Mouse (Mus musculus) hindbrain, embryonic 10.5 days (tissue): ENCODE measurements at regions not wholly inside any gene's neighbourhood (a gene's known extent, or its start where the extent isn't known, plus 50 kb on each side); places are given as distances from the start of the nearest gene placed in this dataset.

Experiments used
- DNase-seq: peaks from one replicate; pipeline ENCODE4 v3.0.0-alpha.2; 2017; ENCODE audit warnings: low spot score
- H3K27ac ChIP-seq: fragments of 300-500 bp; sonication (generic); 2 replicates; pipeline ENCODE4 v1.5.1; 2016; ENCODE audit warnings: mild to moderate bottlenecking, moderate library complexity
- H3K27me3 ChIP-seq: fragments of 300-500 bp; sonication (generic); 2 replicates; pipeline ENCODE4 v1.6.1; 2016; ENCODE audit warnings: mild to moderate bottlenecking; ENCODE audit not compliant: poor library complexity, insufficient read depth, severe bottlenecking
- H3K36me3 ChIP-seq: fragments of 300-500 bp; sonication (generic); 2 replicates; pipeline ENCODE4 v1.6.1; 2016; ENCODE audit warnings: mild to moderate bottlenecking, moderate library complexity
- H3K4me1 ChIP-seq: fragments of 300-500 bp; sonication (generic); replicated peaks from 2 replicates; pipeline ENCODE4 v1.6.1; 2016; ENCODE audit warnings: mild to moderate bottlenecking
- H3K4me3 ChIP-seq: fragments of 300-500 bp; sonication (generic); 2 replicates; pipeline ENCODE4 v1.5.1; 2016; ENCODE audit warnings: mild to moderate bottlenecking, moderate library complexity
- H3K9me3 ChIP-seq: fragments of 300-500 bp; sonication (generic); 2 replicates; pipeline ENCODE4 v1.6.1; 2016; ENCODE audit warnings: mild to moderate bottlenecking, moderate library complexity
- WGBS: fragments of 180-500 bp; shearing (Covaris S2); methylation state at CpG from one replicate; pipeline ENCODE4 v1.1.7; 2016; 5-methylcytosine and 5-hydroxymethylcytosine counted together

- H3K4me1 ChIP-seq: no peaks in the 10 kb centered on the region
- no peaks in the 10 kb centered on the region for H3K36me3 ChIP-seq
- WGBS: 75% methylated on average over 1 of the region's 1 CpGs
- DNase-seq: no peak
- H3K4me3 ChIP-seq: no peak overlapping the region
- H3K27ac ChIP-seq: no peak overlapping the region
- H3K27me3 ChIP-seq: no peaks in the 10 kb centered on the region
- H3K9me3 ChIP-seq: no peaks in the 10 kb centered on the region
Measured at GRCm38 (mm10) chr16:70259364-70259763, 54.4 kb upstream of the Gbe1 start.

- Histone ChIP-seq H3K27ac (no peak overlapping the region), H3K4me1 (no peaks in the 10 kb centered on the region)
Measured at GRCm38 (mm10) chr16:70260151-70260550, 53.6 kb upstream of the Gbe1 start.

More at GRCm38 (mm10) chr16:70260151-70260550, 53.6 kb upstream of the Gbe1 start:
- Histone ChIP-seq H3K36me3 (no peaks in the 10 kb centered on the region), H3K27me3 (no peaks in the 10 kb centered on the region), H3K9me3 (no peaks in the 10 kb centered on the region), H3K4me3 (no peak overlapping the region)
- WGBS: 80% methylated on average over 1 of the region's 1 CpGs
- DNase-seq: no peak
